Mouse (Mus musculus): ENCODE data around the gene Mcemp1. TPM values are rescaled to one million over a fixed set of nuclear protein-coding genes. Genes with fewer than 3 reads are reported as not detected.
A peak's percentile ranks its signal among the peaks of the same experiment; 100 is the strongest.

The Mcemp1 gene
- polyA plus RNA-seq, 1 experiment from 2014 or later, result 1.6 TPM

DNA sequence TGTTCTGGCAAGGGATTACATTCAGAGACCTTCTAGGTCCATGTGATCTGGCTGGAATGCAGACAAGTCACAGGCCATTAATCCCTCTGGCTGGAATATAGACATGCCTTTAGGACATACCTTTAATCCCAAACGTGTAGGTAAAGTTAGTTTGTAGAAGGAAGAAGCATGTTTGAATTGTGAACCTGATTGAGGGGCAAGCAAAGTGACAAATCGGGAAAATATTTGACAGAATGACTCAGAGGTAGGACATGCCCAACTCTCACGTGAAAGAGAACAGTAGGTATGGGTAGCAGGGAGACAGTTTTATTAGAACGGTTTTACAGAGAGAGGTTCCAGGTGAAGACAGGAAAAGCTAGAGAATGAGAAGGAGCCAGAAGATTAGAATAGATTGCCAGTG, 18.0 kb upstream of the Mcemp1 start:
- Histone ChIP-seq H3K9me3 (replicated peaks) (no peaks in the 10 kb centered on the region), H3K9ac (no peak overlapping the region), H3K4me1 (replicated peaks) (peaks cover 11% of the 10 kb centered on the region), H3K4me2 (no peak overlapping the region), H3K27ac (no peak overlapping the region), H3K4me3 (replicated peaks) (no peak overlapping the region), H3K36me3 (peaks cover 2% of the 10 kb centered on the region), H3K27me3 (0 out of 2 replicates have a peak, but pooled peaks cover 4% of the 10 kb centered on the region)
- no peak for DNase-seq
- ATAC-seq (ENCODE audit: low read depth), result no peak
- 61% methylated on average over 4 of the region's 4 CpGs for WGBS (ENCODE audit: insufficient replicate concordance)

DNA sequence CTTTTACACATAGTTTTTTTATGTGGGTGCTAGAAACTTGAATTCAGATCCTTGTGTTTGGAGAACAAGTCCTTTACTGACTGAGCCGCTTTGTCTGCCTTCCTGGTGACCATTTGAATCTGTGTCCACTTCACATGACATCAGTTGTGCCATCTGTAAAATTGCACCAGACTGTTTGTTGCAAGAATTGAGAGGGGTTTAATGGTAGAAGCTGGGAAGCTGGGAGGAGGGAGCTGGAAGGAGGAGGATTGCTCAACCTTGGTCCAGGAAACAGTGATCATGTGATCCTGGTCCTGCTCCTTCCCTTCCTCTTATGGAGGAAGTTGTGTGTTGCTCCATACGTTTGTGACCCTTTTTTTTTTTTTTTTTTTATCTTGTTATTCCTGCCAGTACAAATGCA, 17.3 kb upstream of the Mcemp1 start:
- Histone ChIP-seq H3K36me3 (no peaks in the 10 kb centered on the region), H3K4me3 (replicated peaks) (no peak overlapping the region), H3K4me1 (replicated peaks) (peaks cover 11% of the 10 kb centered on the region), H3K27me3 (0 out of 2 replicates have a peak, but pooled peaks cover 4% of the 10 kb centered on the region), H3K27ac (no peak overlapping the region), H3K9ac (no peak overlapping the region), H3K4me2 (no peak overlapping the region), H3K9me3 (replicated peaks) (no peaks in the 10 kb centered on the region)
- DNase-seq, result no peak
- 50% methylated on average over 2 of the region's 2 CpGs for WGBS (ENCODE audit: insufficient replicate concordance)
- ATAC-seq (ENCODE audit: low read depth), result no peak

DNA sequence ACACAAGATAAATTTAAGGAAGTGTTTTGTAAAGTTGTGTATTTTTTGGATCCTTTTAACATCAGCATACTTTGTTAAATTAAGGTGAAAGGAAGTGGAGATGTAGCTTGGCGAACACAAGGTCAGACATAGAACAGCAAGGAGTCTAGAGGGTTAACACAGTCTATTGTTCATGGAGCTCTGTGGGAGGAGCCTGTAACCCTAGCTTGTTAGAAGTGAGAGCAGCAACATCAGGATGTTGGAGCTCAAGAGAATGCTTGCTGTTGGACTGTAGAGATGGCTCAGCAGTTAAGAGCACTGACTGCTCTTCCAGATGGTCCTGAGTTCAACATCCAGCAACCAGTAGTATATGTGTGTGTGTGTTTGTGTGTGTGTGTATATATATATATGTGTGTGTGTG, 16.6 kb upstream of the Mcemp1 start:
- no peaks in the 10 kb centered on the region for H3K36me3 ChIP-seq
- H3K4me3 ChIP-seq (replicated peaks), result no peak overlapping the region
- H3K9me3 ChIP-seq (replicated peaks), result no peaks in the 10 kb centered on the region
- no peak overlapping the region for H3K27ac ChIP-seq
- H3K4me1 ChIP-seq (replicated peaks), result peaks cover 11% of the 10 kb centered on the region
- WGBS (ENCODE audit: insufficient replicate concordance), result 30% methylated on average over 1 of the region's 1 CpGs
- H3K27me3 ChIP-seq, result 0 out of 2 replicates have a peak, but pooled peaks cover 4% of the 10 kb centered on the region
- DNase-seq (no peak), ATAC-seq (ENCODE audit: low read depth) (no peak)
- H3K9ac ChIP-seq, result no peak overlapping the region
- H3K4me2 ChIP-seq, result no peak overlapping the region

DNA sequence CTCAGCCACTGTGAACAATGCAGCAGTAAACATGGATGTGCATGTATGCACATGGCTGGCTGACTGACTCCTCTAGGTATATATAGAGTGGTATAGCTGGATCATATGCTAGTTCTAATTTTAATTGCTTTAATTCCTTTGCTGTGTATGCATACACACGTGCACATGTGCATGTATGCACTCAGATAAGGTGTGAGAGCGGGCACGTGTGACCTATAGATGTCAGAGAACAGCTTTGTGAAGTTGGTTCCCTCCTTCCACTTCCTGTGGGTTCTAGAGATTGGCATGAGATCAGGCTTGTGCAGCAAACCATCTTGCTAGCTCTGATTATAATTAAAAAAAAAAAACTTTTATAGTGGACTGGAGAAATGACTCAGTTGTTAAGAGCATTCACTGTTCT, 12.7 kb upstream of the Mcemp1 start:
- Histone ChIP-seq H3K4me2 (no peak overlapping the region), H3K4me3 (replicated peaks) (no peak overlapping the region), H3K9me3 (replicated peaks) (no peaks in the 10 kb centered on the region), H3K9ac (no peak overlapping the region), H3K27me3 (0 out of 2 replicates have a peak, but pooled peaks cover 4% of the 10 kb centered on the region), H3K27ac (no peak overlapping the region), H3K4me1 (replicated peaks) (no peaks in the 10 kb centered on the region), H3K36me3 (no peaks in the 10 kb centered on the region)
- no peak for DNase-seq
- no peak for ATAC-seq (ENCODE audit: low read depth)
- WGBS (ENCODE audit: insufficient replicate concordance), result 26% methylated on average over 3 of the region's 3 CpGs

DNA sequence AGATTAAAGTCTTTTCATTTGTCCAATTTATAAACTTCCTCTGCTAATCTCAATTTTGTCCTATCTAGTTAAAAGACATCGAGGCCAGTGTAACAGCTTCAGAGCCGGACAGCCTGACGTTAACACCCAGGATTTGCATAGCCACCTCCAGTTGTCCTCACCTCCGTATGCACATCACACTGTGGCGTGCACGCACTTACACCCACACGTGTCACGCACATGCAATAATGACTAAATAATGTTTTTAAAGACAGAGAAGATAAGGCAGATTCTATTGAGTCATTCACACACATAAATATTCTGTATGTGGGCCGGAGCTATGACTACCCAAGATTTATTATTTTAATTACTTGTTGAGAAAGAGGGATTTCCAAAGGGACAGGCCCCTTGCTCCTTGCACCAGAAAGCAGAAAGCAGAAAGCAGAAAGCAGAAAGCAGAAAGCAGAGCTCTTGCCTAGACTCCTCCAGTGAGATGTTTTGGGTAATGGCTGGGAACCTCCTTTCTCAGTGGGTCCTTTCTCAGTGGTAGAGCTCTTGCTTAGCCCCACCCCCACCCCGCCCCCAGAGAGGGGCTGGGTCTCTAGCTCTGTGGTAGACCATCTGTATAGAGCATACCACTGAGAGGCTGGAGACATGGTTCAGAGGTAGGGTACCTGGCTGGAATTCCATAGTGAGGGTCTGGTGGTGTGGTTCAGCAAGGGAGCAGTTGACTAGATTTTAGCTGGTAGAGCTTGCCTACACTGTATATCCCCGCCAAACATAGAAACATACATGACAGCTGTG, 10.6 kb upstream of the Mcemp1 start:
- H3K9me3 ChIP-seq (replicated peaks), result no peaks in the 10 kb centered on the region
- no peak overlapping the region for H3K27ac ChIP-seq
- no peak overlapping the region for H3K4me2 ChIP-seq
- no peak overlapping the region for H3K9ac ChIP-seq
- no peak overlapping the region for H3K4me3 ChIP-seq (replicated peaks)
- no peaks in the 10 kb centered on the region for H3K36me3 ChIP-seq
- no peak for ATAC-seq (ENCODE audit: low read depth)
- 0 out of 2 replicates have a peak, but pooled peaks cover 4% of the 10 kb centered on the region for H3K27me3 ChIP-seq
- WGBS (ENCODE audit: insufficient replicate concordance), result 66% methylated on average over 11 of the region's 11 CpGs
- H3K4me1 ChIP-seq (replicated peaks), result no peaks in the 10 kb centered on the region
- no peak for DNase-seq

DNA sequence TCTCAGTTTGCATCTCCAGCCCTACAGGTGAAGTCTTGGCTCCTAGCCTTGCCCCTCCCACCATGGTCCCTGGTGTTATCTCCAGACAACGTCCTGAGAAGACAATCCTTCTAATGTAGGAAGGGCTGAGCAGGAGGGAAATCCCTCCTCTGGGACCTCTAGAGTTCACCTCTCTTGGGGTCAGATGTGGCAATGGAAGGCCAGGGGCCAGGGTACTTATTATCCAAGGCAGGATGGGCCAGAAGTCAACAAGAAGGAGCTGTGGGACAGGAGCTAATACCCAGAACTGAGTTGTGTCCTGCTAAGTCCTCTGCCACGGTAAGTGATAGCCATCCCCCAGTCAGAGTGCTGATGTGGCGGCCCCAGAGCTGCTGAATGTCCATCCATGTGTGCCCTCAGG, 10.0 kb upstream of the Mcemp1 start, which contains the start of gene Retn:
Retn (plus strand) TSS at position 245 of the 400 bp plus-strand sequence.
- WGBS (ENCODE audit: insufficient replicate concordance), result 39% methylated on average over 3 of the region's 3 CpGs
- H3K9me3 ChIP-seq (replicated peaks), result no peaks in the 10 kb centered on the region
- H3K36me3 ChIP-seq, result no peaks in the 10 kb centered on the region
- ATAC-seq (ENCODE audit: low read depth) (no peak), DNase-seq (no peak)
- H3K27me3 ChIP-seq, result 0 out of 2 replicates have a peak, but pooled peaks cover 4% of the 10 kb centered on the region
- H3K27ac ChIP-seq, result no peak within 1 kb of the TSS
- H3K4me2 ChIP-seq, result no peak within 1 kb of the TSS
- no peak within 1 kb of the TSS for H3K4me3 ChIP-seq (replicated peaks)
- no peak within 1 kb of the TSS for H3K9ac ChIP-seq
- no peaks in the 10 kb centered on the region for H3K4me1 ChIP-seq (replicated peaks)

DNA sequence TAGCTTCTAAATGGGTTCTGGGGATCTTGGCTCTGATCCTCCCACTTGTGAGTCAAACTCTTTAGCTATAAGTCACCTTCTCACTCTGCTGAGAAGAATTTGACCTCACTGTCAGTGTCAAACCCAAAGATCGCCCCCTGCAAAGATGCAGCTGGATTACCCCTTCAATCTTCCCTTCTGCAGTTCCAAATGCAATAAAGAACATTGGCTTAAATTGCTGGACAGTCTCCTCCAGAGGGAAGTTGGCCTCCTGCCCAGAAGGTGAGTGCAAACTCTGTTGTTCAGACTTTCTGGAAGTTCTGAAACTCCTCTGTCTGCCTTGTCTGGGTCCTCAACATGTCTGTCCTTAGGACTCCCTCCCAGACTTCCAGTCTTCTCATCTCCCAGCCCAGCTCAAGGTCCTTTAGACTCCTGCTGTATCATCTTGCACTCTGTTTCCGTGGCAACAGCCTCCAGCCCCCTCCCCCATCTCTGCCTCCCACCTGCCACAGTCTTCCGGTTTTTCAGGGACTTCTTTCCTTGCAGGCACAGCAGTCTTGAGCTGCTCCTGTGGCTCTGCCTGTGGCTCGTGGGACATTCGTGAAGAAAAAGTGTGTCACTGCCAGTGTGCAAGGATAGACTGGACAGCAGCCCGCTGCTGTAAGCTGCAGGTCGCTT, 8.7 kb upstream of the Mcemp1 start:
- Histone ChIP-seq H3K4me2 (no peak overlapping the region), H3K9ac (no peak overlapping the region), H3K9me3 (replicated peaks) (no peaks in the 10 kb centered on the region), H3K27ac (no peak overlapping the region), H3K27me3 (0 out of 2 replicates have a peak, but pooled peaks cover 4% of the 10 kb centered on the region), H3K36me3 (no peaks in the 10 kb centered on the region), H3K4me3 (replicated peaks) (no peak overlapping the region), H3K4me1 (replicated peaks) (no peaks in the 10 kb centered on the region)
- WGBS (ENCODE audit: insufficient replicate concordance), result 22% methylated on average over 7 of the region's 7 CpGs
- ATAC-seq (ENCODE audit: low read depth) (no peak), DNase-seq (no peak)

DNA sequence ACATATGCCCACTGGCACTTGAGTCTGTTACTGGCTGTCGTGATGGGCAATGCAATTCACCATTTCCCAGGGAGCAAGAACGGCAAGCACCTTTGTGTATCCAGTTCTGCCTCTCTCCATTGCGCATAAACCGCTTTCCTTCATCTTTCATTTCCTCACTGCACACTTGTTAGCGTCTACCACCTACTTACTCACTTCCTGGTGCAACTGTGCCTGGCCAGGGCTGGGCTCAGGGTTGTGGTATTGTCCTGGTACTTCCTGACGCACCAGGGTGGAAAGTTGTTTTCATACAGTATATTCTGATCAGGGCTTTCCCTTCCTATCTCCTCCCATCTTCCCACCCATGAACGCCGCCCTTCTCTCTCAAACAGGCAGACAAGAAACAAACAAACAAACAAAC, 4.7 kb upstream of the Mcemp1 start:
- H3K9me3 ChIP-seq (replicated peaks), result no peaks in the 10 kb centered on the region
- no peak for DNase-seq
- no peaks in the 10 kb centered on the region for H3K27me3 ChIP-seq
- H3K27ac ChIP-seq, result no peak overlapping the region
- no peaks in the 10 kb centered on the region for H3K36me3 ChIP-seq
- no peak overlapping the region for H3K4me2 ChIP-seq
- 41% methylated on average over 8 of the region's 8 CpGs for WGBS (ENCODE audit: insufficient replicate concordance)
- ATAC-seq (ENCODE audit: low read depth), result no peak
- no peak overlapping the region for H3K9ac ChIP-seq
- H3K4me1 ChIP-seq (replicated peaks), result no peaks in the 10 kb centered on the region
- H3K4me3 ChIP-seq (replicated peaks), result no peak overlapping the region

DNA sequence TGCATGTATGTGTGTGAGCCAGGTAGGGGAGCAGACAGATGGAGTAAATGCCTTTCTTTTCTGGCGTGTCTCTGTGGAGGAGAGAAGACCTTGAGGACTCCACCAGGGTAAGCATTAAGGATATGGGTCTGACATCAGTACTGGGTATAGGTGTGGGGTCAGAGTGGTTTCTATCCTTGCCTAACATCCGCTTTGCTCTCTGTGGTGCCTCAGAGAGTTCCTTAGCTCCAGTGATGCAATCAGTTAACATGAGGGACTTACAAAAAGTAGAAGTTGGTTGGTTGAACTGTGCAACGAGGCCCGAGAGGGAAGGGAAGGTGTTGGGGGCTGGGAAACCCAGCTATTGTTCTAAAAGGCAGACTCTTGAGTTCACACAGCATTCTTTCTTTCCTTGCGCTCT, 1.1 kb upstream of the Mcemp1 start:
- no peak overlapping the region for H3K4me2 ChIP-seq
- no peaks in the 10 kb centered on the region for H3K27me3 ChIP-seq
- DNase-seq (no peak), ATAC-seq (ENCODE audit: low read depth) (peak; percentile 65)
- H3K4me1 ChIP-seq (replicated peaks), result no peaks in the 10 kb centered on the region
- 21% methylated on average over 5 of the region's 5 CpGs for WGBS (ENCODE audit: insufficient replicate concordance)
- no peaks in the 10 kb centered on the region for H3K36me3 ChIP-seq
- no peak overlapping the region for H3K9ac ChIP-seq
- H3K27ac ChIP-seq, result no peak overlapping the region
- H3K9me3 ChIP-seq (replicated peaks), result no peaks in the 10 kb centered on the region
- H3K4me3 ChIP-seq (replicated peaks), result no peak overlapping the region

DNA sequence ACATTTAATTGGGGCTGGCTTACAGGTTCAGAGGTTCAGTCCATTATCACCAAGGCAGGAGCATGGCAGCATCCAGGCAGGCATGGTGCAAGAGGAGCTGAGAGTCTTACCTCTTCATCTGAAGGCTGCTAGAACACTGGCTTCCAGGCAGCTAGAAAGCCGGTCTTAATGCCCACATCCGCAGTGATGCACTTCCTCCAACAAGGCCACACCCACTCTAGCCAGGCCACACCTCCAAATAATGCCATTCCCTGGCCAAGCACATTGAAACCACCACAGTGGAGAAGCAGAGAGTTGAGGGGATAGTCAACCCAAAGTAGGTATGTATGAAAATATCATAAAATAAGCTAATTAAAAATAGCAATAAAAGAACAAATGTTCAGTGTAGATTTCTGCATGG, 4.8 kb downstream of the Mcemp1 start:
- Histone ChIP-seq H3K9me3 (replicated peaks) (no peaks in the 10 kb centered on the region), H3K4me1 (replicated peaks) (peaks cover 8% of the 10 kb centered on the region), H3K27ac (no peak overlapping the region), H3K4me3 (replicated peaks) (no peak overlapping the region), H3K36me3 (no peaks in the 10 kb centered on the region), H3K4me2 (no peak overlapping the region), H3K9ac (no peak overlapping the region), H3K27me3 (no peaks in the 10 kb centered on the region)
- 37% methylated on average over 2 of the region's 2 CpGs for WGBS (ENCODE audit: insufficient replicate concordance)
- ATAC-seq (ENCODE audit: low read depth) (no peak), DNase-seq (no peak)

GRCm38 (mm10) chr8:3671980-3672491, 6.5 kb downstream of the Mcemp1 start, which contains the start of gene Fcor:
TSS of gene Fcor (minus strand) at chr8:3672362.
- peak; percentile 57 for ATAC-seq (ENCODE audit: low read depth)
- Histone ChIP-seq H3K4me3 (replicated peaks) (peak within 1 kb of the TSS; percentile 58), H3K9me3 (replicated peaks) (no peaks in the 10 kb centered on the region), H3K27ac (no peak within 1 kb of the TSS), H3K36me3 (no peaks in the 10 kb centered on the region), H3K9ac (peak within 1 kb of the TSS; percentile 63), H3K4me2 (peak within 1 kb of the TSS; percentile 70), H3K4me1 (replicated peaks) (peaks cover 16% of the 10 kb centered on the region), H3K27me3 (no peaks in the 10 kb centered on the region)
- peak; percentile 68 for DNase-seq
- under 1% methylated on average over 23 of the region's 23 CpGs for WGBS (ENCODE audit: insufficient replicate concordance)
